Mouse (Mus musculus): ENCODE data around the gene Gm266.

GRCm38 (mm10) chr12:111507001-111507400 lies 21.4 kb upstream of the Gm266 start:
- 0 out of 2 replicates have a peak, but pooled peaks have one; percentile 12 for TF ChIP-seq CTCF (IDR thresholded peaks at IDR 0.05)
- no peak for TF ChIP-seq EP300 (IDR thresholded peaks at IDR 0.05)
